Mouse (Mus musculus) retina, postnatal 1 day (tissue): ENCODE measurements around the gene Gm38394.
A peak's percentile ranks its signal among the peaks of the same experiment; 100 is the strongest.
"Not testable (repeated sequence)": the region's sequence is repeated elsewhere in the genome, so short reads cannot be mapped to it uniquely, and the experiment has no call there.

Experiments used
- DNase-seq: peaks from one replicate; pipeline ENCODE4 v3.0.0-alpha.2; 2012

The Gm38394 gene

DNA sequence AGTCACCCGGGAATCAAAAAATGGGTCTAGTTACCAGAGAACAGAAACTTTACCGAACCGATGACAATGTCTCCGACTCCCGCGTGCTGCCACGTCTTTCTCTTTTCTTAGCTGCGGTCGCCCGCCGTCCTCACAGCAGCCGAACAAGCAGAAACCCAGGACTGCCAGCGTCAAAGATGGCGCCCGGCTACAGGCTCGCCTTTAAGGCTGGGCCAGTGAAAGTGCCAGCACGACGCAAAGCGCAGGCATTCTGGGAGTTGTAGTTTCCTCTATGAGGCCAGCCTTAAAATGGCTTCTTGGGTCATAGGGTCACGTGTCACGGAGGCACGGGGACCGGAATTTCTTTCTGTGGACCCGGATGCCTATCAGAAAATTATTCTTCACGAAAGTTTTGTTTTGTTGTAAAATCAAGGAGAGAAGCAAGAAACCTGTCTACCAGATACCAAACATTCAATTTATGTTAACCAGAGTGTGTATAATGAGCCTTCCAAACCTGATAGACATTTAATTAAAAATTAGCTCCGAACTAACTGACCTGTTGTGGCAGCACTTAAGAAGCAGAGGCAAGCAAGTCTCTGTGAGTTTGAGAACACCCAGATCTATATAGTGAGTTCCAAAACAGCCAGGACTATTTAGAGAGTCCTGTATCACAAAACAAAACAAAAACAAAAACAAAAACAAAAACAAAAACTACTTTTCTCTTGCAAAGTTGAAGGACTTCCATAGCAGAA lies at the start of gene Gm38394:
Gene Gm38394 (minus strand): TSS at position 116 of the 731 bp plus-strand sequence.
- DNase-seq, result peak; percentile 98

DNA sequence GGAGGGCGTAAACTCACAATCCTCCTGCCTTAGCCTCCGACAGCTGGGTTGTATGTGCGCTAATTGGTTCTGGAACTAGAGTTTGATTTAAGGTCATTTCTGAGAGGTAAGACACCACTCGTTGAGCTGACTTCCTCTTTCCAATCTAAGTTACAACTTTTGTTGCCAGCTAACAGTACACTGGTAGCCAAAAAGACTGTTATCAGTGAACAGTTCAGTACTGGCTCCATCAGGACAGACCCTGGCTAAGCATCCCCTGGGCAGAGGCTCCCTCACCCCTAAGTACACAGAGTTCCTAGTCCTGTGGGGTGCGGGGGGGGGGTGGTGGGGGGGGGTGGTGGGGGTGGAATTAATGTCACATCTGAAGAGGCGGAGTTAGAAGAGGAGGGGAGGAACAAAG lies 49.8 kb upstream of the Gm38394 start:
- DNase-seq, result peak; percentile 46

DNA sequence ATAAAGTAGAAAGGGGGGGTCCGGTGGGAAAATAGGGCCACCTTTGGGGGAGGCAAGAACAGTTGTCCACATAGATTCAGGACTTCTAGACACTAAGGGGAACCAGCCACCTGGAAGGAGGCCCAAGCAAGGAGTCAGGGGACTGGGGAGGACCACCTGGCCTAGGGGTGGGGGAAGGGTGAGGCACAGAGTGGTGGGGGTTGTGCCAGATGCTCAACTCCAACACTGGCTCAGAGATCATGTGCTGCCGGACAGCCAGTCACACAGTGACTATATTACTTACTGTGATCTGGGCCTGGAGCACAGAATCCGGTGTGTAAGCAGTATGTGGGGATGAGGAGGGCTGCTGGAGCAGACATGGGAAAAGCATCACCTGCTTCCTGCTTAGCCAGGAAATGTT lies 48.2 kb upstream of the Gm38394 start:
- DNase-seq, result peak; percentile 23

DNA sequence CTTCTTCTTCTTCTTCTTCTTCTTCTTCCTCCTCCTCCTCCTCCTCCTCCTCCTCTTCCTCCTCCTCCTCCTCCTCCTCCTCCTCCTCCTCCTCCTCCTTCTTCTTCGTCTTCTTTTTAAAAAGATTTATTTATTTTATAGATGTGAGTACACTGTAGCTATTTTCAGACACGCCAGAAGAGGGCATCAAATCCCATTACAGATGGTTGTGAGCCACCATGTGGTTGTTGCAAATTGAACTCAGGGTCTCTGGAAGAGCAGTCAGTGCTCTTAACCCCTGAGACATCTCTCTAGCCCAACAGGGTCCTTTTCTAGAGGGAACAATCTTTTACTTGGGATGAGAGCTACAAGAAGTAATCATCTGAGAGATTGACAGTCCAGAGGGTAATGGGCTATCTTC lies 40.7 kb upstream of the Gm38394 start:
- DNase-seq, result not testable (repeated sequence)

DNA sequence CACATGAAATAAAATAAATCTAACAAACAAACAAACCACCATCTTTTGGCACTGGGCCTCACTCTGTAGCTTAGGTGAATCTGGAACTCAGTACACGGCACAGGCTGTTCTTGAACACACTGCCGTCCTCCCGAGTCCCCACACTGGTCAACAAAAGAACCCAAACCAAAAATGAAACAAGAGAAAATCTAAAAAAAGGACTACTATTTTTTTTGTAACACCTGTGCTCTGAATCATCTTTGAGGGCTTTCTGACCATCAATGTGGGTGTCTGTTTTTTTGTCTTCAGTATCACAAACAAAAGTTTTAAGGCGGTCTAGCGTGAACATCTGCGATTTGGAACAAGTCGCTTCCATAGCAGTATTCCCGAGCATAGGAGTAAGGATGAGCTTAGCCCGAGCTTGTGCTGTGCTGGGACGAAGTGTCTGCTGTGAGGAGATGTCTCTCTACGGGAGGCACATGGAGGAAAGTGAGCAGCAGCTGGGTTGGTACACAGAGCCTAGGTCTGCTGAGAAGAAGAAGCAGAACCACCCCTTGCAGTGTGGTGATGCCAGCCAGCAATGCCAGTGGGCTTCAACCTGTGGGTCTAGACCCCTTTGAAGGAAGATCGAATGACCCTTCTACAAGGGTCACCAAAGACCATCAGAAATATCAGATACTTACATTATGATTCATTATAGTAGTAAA lies 37.0 kb upstream of the Gm38394 start:
- DNase-seq, result no peak

DNA sequence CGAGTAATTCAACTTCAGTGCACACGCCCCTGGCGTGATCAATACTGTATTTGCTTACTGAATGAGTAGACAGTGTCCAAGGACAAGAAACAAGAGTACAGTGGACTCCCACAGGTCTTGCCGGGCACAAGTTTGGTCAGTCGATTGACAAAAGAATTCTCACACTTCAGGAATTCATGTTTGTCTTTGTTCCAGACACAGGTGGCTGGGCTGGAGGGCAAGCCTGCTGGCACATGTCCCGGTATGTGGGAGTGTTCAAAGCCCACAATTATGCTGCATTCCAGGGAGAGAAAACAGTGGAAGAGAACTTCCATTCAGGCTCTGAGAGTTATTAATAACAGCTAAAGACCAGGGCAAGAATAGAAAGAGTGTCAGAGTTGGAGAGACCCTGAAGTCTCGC lies 34.8 kb upstream of the Gm38394 start:
- DNase-seq, result peak; percentile 66

DNA sequence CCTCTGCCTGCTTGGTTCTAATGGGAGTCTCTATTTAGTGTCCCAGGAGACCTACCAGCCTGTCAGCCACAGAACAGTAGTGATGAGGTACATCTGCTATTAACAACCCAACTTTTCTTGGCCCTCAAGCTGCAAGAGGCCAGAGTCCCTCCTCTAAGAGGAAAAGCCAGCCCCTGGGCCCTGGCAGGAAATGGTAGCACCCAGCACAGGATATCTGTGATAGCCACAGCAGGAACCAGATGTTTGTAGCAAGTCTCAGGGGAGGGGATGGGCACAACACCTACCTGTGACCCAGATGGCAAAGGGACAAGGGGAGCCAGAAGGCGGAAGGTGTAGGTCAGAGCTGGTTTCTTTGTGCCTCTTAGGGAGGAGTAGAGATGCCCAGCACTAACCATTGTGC lies 33.8 kb upstream of the Gm38394 start:
- DNase-seq, result no peak

DNA sequence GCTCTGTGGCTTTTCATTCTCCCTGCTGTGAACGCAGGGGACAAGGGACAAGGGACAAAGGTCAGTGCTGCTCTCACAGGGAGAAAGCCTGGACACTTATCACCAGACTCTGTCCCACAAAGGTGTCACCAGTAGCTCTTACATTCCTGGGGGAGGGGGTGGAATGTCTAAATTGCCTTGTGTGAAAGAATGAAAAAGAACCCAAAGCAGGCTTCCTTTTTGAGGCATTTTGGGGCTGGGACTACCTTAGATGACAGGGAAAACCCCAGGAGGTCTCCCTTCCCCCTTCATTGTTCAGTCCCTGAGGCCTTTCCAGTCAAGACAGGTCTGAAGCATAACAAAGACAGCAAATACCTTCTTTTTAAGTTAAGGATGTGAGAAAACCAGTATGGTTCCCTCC lies 33.2 kb upstream of the Gm38394 start:
- DNase-seq, result no peak

DNA sequence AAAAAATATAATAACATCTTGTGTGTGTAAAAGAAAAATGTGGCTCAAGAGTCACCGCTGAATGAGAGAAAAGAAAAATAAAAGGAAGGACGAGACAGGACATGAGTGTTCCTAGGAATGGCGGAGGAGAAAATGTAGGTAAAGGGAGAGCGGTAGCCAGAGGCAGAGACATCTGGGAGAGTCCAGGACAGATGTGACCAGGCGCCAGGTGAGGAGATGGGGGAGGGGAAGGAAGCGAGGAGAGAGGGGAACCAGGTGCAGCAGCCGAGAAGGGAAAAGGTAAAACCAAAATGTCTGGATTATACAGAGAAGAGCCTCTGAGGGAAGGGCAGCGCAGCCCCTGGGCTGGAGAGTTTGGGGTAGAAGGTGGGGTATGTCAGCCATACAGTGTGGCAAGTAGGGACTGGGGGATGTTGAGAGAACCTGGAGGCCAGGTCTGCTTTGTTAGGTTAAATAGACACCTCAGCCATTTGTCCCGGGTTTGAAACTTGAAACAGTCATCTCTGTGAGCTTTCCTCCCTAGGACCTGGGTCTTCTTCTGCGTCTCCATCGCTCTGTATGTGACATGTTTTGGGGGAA lies 32.5 kb upstream of the Gm38394 start:
- DNase-seq, result no peak

DNA sequence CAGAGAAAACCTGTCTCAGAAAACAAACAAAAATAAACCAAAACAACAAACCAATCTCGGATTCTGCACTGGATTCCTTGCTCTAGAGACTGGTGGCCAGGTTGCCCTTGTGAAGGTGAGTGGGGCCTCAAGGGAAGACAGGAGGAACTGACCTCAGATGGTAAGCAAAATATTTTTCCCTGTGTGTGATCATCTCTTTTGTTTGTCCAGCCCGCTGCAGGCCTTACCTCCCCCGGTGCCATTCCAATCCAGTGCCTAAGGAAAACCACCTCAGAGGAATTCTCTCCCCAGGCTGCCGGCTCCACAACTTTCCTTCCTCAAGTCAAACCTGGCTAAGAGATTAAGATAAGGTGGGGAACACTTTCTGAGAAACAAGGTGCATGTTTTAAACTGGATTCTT lies 31.1 kb upstream of the Gm38394 start:
- no peak for DNase-seq

DNA sequence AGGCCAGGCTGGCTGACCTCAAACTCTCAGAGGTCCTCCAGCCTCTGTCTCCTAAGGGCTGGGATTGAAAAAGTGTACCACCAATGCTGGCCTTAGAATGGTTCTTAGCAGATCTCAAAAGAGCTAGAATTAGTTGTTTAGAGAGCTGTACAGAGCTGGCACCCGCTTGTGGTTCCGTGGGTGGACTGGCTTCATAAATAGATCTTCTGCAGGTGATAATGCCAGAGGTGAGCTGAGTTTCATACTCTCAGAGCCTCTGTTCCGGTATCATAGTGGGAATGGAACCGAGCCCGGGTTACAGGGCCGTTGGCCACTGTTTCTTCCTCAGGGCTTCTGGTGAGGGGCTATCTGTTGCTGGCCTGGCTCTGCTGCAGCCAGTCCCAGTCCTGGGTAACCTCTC lies 29.9 kb upstream of the Gm38394 start:
- DNase-seq, result no peak

DNA sequence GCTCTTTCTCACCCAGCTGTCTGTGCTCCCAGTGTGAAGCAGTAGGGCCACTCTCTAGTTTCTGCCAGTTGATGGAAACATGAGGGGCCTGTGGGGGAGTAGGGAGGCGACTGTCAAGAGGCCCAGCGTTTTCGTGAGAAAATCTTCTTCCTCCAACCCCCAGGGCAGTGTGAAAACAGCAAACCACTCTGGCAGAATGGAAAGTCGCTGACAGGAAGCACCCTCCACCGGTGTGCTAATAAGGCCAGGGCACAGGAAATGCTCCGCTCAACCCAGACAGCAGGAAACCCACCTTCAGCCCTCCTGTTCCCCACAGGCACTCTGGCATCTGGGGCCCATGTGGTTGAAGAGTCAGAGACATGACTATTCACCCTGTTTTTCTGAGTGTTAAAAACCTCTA lies 28.8 kb upstream of the Gm38394 start, which contains the start of gene Lax1:
Gene Lax1 (minus strand): TSS at position 212 of the 400 bp plus-strand sequence.
- DNase-seq, result no peak

DNA sequence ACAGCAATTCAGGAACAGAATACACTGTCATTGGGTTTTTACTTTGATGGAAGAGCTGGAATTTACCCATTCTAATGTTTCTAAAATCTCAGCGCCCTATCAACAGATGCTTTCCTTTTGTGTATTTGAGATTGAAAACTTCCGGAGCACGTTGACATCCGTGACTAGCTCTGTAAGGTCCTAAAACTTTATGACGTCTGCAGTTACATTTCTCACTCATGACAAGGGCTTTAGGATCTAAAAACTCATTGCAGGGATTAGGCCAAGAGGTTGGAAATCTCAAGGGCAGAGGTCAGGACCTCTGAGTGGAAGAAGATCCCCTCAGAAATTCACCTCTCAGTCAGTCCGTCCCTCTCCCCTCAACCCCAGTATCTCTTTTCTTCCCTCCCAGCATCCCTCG lies 27.2 kb upstream of the Gm38394 start:
- DNase-seq, result no peak

DNA sequence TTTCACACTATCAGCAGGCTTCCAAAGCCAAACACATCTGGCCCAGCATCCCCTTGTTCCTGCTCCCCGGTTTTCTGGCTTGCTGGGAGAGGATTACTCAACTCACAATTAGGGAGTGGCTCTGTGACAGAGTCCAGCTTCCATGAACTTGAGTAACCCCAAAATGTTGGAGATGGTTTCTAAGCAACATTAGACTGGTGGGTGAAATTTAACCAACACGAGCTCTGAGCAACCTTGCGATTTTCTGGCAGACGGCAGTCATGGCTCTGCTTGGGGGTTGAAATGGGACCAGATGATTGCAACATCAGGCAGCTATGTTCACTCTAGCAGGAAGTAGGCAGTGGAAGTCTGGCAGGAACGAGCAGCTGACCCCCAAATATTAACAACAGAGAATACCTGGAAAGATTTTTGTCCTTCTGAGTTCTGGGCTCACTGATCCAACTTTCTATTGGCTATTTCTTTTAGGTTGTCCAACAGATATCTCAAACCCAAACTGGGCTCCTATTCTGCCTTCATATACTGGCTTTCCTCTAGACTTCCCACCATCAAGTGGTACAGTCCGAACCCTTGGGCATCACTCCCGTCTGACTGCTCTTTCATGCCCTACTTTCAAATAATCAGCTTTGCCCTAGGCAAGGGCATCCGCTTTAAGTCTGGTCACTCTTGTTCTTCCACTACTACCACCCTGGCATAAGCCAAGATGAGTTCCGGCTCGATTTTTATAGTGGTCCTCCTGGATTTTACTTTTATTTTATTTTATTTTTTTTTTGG lies 24.8 kb upstream of the Gm38394 start:
- peak; percentile 66 for DNase-seq

DNA sequence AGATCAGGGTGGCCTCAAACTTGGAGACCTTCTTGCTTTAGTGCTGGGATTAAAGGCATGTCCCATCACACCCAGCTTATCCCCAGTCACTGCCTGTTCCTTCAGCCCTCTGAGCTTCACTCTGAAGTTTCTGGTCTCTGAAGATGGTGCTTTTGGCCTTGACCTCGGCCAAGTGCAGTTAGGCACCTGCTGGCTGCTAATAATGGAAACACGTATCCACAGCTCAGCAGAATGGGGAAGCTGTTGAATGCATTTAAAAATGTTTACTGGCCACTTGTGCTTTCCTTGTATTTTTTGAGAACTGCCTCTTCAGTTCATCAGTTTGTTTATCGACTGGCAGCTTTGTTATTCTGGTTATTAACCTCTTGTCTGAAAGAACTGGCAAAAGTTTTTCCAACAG lies 10.7 kb upstream of the Gm38394 start:
- no peak for DNase-seq

DNA sequence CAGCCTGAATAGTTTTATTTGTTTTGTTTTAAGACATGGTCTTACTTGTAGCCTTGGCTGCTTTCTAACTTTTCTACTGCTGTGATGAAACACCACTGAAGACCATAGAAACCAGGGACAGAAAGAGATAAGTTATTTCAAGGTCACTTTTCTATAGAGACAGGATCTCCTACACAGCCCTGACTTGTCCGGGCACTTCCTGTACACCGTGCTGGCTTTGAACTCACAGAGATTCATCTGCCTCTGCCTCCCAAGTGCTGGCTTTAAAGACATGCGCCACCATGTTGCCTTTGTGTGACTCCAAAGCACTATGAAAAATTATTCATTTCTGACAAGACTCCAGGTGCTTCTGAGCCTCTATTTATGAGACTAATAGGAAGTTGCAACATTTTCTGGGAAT lies 10.1 kb upstream of the Gm38394 start:
- no peak for DNase-seq

DNA sequence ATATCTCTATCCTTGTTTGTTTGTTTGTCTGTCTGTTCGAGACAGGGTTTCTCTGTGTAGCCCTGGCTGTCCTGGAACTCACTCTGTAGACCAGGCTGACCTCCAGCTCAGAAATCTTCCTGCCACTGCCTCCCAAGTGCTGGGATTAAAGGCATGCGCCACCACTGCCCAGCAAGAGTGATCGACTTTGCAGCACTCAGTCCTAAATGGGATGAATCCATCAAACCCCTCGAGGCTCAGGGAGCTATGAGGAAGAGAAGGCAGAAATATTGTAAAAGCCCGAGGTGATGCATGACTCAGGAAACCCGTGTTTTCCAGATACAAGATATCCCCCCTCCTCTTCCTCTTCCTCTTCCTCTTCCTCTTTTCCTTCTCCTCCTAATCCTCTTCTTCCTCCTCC lies 9.7 kb upstream of the Gm38394 start:
- DNase-seq, result no peak

DNA sequence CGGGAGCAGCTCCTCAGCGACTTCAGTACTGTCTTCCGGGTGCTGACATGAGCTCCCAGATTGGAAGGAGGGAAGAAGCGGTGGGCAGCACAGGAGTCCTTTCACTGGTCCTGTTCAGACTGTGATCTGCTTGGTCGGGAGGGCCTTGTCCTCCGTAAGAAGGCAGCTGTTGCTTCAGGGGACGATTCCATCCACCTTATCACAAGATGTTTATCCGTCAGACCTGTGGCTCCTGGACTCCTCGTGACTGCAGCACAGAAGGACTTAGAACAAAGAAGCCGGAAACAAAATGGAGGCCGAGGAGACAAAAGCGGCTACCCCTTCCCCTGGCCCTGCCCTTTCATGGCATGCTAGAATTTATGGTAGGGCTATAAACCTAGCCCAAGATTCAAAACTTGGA lies 9.1 kb upstream of the Gm38394 start:
- DNase-seq, result no peak

DNA sequence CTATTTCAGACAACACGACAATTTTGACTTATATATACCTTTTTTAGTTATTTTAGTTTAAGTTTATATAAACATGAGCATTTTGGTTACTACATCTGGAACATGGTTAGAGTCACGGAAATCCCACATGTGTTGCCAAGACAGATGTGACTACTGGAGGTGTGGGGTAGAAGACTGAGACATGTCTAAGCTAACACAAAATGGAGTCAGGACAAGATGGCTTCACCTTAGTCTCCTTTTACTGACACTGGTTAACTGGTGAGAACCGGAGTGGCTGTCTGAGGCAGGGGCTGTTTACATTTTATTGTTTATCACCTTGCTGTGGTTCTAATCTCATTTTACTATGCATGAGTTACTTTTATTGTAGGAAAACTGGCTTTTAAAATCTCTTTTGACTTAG lies 7.5 kb upstream of the Gm38394 start:
- DNase-seq, result no peak

DNA sequence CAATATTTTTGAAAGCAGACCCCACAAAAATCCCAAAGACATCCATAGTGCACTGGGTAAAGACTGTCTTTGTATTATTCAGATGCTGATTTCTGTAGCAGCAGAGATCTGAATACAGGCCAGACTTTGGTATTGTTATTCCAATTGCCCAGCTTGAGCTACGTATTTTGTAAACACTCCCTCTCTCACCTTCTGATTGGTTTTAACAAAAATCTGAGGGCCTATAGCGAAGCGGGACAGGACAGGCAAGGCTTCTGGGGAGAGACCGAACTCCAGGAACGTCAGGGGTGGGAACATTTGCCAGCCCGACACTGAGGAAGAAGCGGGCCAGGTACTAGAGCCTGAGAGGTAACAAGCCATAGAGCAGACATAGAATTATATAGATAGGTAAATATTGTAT lies 6.6 kb upstream of the Gm38394 start:
- DNase-seq, result no peak

DNA sequence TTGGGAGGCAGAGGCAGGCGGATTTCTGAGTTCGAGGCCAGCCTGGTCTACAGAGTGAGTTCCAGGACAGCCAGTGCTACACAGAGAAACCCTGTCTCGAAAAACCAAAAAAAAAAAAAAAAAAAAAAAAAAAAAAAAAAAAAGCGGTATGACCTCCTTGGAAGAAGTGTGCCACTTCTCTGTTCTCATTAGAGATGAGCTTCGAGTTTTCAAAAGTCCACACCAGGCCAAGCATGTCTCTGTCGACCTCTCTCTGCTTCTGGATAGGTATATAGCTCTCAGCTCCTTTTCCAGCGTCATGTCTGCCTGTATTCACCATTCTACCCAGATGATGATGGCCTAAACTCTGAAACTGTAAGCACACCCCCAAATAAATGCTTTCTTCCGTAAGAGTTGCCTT lies 4.6 kb upstream of the Gm38394 start:
- not testable (repeated sequence) for DNase-seq

DNA sequence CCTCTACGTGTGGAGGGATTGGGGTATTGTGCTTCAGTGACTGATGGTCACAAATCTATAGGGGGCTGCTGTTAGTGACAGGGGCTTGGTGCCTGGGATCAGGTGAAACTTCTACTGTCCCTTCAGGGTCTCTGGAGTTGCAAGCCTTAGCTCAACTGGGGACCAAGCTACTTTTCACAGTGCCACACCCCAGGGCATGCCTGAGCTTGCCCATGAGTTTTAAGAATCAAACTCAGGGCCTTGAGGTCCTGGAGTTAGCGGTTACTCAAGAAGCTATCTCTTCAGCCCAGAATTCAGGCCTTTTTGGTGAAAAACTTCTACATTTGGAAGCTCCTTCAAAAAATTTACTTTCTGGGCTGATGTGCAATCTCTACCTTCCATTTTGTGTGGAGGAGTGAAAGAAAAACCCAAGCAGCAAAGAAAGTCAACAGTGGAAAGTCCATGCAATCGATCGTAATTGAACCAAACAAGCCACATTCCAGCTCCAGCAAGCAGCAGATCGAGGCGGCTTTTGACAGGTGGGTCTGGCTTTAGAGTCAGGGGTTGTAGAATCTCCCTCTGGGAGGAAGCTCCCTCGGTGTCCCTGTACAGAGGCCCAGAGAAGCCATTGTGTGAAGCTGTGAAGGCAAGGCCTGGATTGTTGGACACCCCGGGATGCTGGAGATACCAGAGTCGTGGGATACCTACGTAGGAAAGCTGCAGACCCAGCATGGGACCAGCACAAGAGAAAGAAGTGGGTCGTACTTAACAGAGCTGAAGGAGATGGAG lies 3.3 kb upstream of the Gm38394 start:
- DNase-seq, result no peak

DNA sequence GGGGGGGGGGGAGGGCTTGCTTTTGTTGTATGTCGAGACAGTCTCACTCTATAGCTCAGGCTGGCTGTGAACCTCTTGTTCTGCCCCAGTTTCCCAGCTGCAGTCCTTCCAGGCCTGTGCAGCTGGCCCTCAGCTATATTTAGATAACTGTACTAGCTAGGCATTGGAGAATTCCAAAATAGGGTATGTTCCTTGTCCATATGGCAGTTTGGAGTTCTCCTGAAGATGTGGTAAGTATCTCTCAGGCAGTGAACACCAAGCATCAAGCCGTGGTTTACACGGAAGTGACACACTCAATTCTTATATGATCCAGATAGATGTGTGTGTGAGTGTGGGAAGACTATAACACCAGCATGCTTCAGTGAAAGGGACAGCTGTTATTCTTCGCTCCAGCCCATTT lies 2.3 kb upstream of the Gm38394 start:
- no peak for DNase-seq
